Mouse (Mus musculus): ENCODE results near the gene Tshr. TPM values are rescaled to one million over a fixed set of nuclear protein-coding genes. Genes with fewer than 3 reads are reported as not detected.
"Not testable (repeated sequence)": the region's sequence is repeated elsewhere in the genome, so short reads cannot be mapped to it uniquely, and the experiment has no call there.

Gene Tshr
- polyA plus RNA-seq, 1 experiment from 2014 or later, result 0.01 TPM

DNA sequence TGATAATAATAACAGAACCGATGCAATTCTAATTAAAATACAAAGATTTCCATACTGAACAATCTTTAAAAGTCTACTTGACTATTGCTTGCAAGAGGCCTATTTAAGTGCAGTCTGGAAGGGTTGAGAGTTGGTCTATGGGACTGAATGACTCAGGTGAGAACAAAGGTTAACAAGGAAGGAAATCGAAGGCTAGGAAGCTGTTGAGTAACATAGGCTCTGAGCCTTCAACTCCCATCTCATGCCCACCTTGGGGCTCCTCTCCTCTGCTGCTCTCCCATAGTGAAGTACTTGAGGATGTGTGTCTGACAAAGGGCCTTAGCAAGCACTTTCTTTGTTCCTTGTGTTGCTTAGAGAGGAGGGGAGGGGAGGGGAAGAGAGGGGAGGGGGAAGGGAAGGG lies 116.1 kb downstream of the Tshr start:
- ATAC-seq (no peak), DNase-seq (ENCODE audit: low read depth, low spot score) (no peak)
- TF ChIP-seq CTCF (IDR thresholded peaks at IDR 0.05), result no peak
- CTCF ChIA-PET, result no interaction called here
- POLR2A ChIA-PET, result no interaction called here
- in situ Hi-C loops (cut with MboI; ENCODE audit: low pct_unique_long_range_greater_than_20kb), result no loop called here
- H3K27me3 ChIP-seq, result peaks cover 18% of the 10 kb centered on the region

DNA sequence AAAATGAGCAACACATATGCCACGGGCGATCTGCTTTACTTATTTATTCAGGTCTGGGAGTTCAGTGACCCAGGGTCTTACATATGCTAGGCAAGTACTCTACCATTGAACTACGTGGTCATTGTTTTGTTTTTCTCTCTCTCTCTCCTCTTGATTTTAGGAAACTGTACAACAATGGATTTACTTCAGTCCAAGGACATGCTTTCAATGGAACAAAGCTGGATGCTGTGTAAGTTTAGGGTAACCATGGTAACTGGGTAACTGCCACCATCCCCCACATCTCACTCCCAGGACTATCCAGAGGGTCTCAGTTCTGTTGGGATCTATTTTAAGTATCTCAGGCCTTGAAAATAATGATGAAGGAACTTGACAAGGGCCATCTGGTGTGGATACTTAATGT lies 127.4 kb downstream of the Tshr start:
- ATAC-seq, result no peak
- in situ Hi-C loops (cut with MboI; ENCODE audit: low pct_unique_long_range_greater_than_20kb), result no loop called here
- DNase-seq (ENCODE audit: low read depth, low spot score), result no peak
- POLR2A ChIA-PET, result no interaction called here
- CTCF ChIA-PET, result no interaction called here
- peaks cover 41% of the 10 kb centered on the region for H3K27me3 ChIP-seq
- no peak for TF ChIP-seq CTCF (IDR thresholded peaks at IDR 0.05)

DNA sequence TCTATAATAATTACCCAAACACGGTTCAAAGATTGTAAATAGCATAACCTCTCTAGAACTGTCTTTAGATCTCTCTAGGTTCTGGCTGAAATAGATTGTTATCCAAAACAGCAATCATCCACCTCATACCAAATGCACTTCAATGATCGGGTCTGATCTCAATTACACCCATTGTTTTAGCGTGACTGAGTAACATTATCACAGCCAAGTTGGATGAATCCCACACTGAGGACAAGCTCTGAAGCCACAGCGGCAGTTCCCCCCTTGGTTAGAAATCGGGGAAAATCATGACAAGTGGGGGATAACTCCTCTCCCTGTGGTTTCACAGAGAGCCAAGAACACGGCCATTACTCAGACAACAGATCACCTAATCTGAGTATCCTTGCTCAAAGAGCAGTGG lies 129.6 kb downstream of the Tshr start:
- in situ Hi-C loops (cut with MboI; ENCODE audit: low pct_unique_long_range_greater_than_20kb), result no loop called here
- CTCF ChIA-PET, result no interaction called here
- POLR2A ChIA-PET, result no interaction called here
- ATAC-seq (no peak), DNase-seq (ENCODE audit: low read depth, low spot score) (no peak)
- peaks cover 57% of the 10 kb centered on the region for H3K27me3 ChIP-seq
- no peak for TF ChIP-seq CTCF (IDR thresholded peaks at IDR 0.05)

DNA sequence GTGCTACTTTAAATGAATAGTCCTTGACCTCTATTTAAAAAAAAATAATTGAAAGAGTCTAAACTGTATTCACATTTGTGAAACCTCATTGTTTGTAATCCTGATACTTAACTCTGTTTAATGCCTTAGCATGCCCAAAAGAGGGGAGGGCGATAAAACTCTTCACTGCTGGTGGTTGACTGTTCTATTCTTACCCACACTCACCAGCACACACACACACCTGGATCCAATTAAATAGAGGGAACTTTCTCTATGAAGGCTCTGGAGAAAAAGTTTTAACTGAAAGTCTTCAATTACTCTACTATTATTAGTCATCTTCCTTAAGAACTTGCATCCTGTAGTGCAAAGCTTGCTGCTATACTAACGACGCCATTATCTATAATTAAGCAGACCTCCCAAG lies 133.4 kb downstream of the Tshr start:
- DNase-seq (ENCODE audit: low read depth, low spot score) (no peak), ATAC-seq (no peak)
- no peak for TF ChIP-seq CTCF (IDR thresholded peaks at IDR 0.05)
- POLR2A ChIA-PET, result no interaction called here
- H3K27me3 ChIP-seq, result peaks cover 51% of the 10 kb centered on the region
- CTCF ChIA-PET, result no interaction called here
- in situ Hi-C loops (cut with MboI; ENCODE audit: low pct_unique_long_range_greater_than_20kb), result no loop called here

DNA sequence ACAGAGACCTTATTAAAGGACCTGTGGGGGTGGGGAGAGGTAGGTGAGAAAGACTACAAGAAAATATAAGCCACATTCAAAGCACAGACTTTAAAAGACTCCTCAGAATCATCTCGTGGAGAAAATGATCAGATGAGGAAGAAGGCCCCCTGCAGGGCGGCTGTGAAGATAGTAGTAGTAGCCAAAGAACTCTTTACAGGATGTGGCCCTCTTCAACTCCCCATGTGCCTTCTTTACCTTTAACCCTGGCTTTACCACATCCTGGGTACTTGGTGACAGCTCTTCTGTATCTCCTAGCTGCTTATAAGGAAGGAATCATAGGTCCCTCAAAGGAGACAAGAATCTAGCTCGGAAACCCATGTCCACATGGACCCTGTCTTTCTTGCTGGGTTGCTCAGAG lies 139.3 kb downstream of the Tshr start:
- ChIA-PET CTCF (no interaction called here), POLR2A (no interaction called here)
- ATAC-seq (no peak), DNase-seq (ENCODE audit: low read depth, low spot score) (no peak)
- TF ChIP-seq CTCF (IDR thresholded peaks at IDR 0.05), result no peak
- in situ Hi-C loops (cut with MboI; ENCODE audit: low pct_unique_long_range_greater_than_20kb), result no loop called here
- H3K27me3 ChIP-seq, result peaks cover 28% of the 10 kb centered on the region

DNA sequence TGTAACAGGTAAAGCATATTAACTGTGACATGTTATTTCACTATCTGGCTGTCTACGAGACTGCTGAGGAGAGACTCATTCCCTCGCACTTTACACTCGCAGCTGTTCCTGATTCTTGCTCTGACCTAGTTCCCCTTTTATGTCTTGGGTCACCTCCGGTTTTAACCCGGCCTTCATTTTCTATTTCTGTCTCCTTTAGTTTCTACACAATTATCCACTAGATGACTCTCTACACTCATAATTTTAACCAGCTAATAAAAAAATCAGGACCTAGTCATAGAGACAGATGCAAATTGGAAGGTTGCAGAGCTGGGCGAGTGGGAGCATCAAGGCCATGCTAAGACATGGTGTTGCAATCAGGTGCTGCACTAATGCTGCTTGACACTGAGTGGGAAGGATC lies 150.2 kb downstream of the Tshr start:
- CTCF ChIA-PET, result no interaction called here
- no peak for TF ChIP-seq CTCF (IDR thresholded peaks at IDR 0.05)
- in situ Hi-C loops (cut with MboI; ENCODE audit: low pct_unique_long_range_greater_than_20kb), result no loop called here
- POLR2A ChIA-PET, result no interaction called here
- H3K27me3 ChIP-seq, result no peaks in the 10 kb centered on the region
- no peak for DNase-seq (ENCODE audit: low read depth, low spot score)
- ATAC-seq, result no peak

DNA sequence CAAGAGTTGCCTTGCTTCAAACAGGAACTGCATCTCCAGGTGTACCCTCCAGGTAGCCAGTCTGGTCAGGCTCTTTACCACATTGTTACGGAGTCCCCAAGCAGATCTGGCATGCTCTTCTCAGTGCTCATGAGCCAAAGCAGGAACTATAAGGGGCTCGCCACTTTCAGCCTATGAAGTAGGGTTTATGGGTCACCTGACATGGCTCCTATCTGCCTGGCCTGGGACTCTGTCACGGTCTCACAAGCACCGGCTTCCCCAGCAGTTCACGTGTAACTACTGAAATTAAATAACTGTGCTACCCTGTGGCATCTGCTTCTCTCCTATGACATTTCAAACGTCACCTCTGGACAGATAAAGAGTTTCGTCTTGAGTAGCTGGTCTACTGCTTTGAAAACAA lies 155.8 kb downstream of the Tshr start:
- ATAC-seq (no peak), DNase-seq (ENCODE audit: low read depth, low spot score) (no peak)
- H3K27me3 ChIP-seq, result no peaks in the 10 kb centered on the region
- POLR2A ChIA-PET, result no interaction called here
- no peak for TF ChIP-seq CTCF (IDR thresholded peaks at IDR 0.05)
- CTCF ChIA-PET, result no interaction called here
- in situ Hi-C loops (cut with MboI; ENCODE audit: low pct_unique_long_range_greater_than_20kb), result no loop called here

DNA sequence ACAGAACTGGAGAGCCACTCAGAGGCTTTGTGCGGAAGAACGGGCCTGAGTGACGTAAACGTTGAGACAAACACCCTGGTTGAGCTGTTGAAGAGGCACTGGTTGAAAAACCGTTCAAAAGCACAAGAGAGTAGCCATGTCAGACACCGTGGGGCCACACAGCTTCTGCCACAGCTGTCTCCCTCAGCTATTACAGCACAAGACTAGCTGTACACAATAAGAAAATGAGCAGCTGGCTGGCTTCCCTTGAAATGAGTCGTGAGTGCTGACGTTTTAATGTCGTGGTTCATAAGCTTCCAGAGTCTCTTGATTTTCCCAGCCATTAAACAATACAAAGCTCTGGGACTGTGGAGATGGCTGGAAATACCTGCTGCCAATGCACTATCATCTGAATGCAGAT lies 165.1 kb downstream of the Tshr start:
- DNase-seq (ENCODE audit: low read depth, low spot score) (no peak), ATAC-seq (no peak)
- no peaks in the 10 kb centered on the region for H3K27me3 ChIP-seq
- CTCF ChIA-PET, result no interaction called here
- POLR2A ChIA-PET, result no interaction called here
- TF ChIP-seq CTCF (IDR thresholded peaks at IDR 0.05), result no peak
- in situ Hi-C loops (cut with MboI; ENCODE audit: low pct_unique_long_range_greater_than_20kb), result no loop called here

DNA sequence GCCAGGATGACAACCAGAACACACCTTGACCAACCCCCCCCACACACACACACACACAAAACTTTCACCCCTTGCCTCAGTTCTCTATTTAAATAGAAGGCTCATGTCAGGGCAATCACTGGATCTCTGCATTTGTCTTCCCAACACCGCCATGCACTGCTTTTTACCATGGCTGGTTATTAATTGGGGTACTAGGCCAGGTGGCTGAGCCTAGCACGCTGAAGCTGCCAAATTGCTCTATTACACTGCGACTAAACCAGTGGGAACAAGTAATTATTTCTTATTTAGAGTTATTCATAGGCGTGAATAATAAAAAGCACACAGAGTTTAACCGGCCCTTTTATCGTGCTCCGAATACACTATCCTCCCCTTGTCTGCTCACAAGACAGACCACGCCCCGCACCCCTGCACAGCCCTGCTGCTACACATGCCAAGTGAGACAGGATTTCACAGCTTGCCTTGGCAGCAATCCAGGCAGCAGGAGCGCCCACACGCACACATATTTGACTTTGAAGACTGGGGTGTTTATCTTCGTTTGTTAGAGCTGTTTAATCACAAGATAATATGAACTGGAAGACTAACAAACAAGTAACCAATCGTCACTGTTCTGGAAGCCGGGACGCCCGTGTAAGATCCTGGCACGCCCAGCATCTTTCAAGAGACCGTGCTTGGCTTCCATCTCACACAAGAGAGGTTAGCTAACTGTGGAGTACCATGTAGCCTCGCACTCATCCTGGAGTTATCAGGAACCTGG lies 167.6 kb downstream of the Tshr start:
- POLR2A ChIA-PET, result no interaction called here

DNA sequence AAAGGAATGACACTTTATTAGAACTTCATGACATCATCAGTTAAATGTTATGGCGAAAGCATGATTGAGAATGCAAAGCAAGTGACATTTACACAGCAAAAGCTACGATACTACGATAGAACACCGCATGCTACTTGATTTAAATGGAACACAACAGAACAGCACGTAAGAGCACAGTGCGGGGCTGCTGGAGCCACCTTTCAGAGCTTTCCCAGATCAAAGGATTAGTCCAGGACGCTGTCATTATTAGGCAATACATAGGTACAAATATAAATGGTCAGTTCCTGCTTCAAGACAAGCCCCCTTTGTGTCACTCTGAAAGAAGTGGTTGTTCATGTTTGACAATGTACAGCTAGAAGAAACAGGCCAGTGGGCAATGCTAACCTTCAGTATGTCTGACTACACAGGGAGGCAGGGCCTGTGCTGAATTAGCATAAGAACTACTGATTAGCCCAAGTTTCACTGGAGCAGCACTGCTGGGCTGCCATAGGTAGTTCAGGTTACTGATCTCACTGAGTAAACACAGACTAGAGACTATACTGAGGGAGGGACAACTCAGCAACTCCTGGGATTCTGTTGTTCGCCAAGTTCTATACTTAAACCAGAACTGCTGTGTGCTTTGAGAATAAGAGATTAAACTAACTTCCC lies 173.1 kb downstream of the Tshr start:
- H3K27me3 ChIP-seq; POLR2A ChIA-PET; DNase-seq (ENCODE audit: low read depth, low spot score); in situ Hi-C loops (cut with MboI; ENCODE audit: low pct_unique_long_range_greater_than_20kb); ATAC-seq; CTCF ChIA-PET: not testable (repeated sequence)

More for the DNA sequence above, 167.6 kb downstream of the Tshr start:
- ATAC-seq, result no peak
- no peak for DNase-seq (ENCODE audit: low read depth, low spot score)
- no peaks in the 10 kb centered on the region for H3K27me3 ChIP-seq
- CTCF ChIA-PET, result no interaction called here
- no peak for TF ChIP-seq CTCF (IDR thresholded peaks at IDR 0.05)
- in situ Hi-C loops (cut with MboI; ENCODE audit: low pct_unique_long_range_greater_than_20kb), result no loop called here

DNA sequence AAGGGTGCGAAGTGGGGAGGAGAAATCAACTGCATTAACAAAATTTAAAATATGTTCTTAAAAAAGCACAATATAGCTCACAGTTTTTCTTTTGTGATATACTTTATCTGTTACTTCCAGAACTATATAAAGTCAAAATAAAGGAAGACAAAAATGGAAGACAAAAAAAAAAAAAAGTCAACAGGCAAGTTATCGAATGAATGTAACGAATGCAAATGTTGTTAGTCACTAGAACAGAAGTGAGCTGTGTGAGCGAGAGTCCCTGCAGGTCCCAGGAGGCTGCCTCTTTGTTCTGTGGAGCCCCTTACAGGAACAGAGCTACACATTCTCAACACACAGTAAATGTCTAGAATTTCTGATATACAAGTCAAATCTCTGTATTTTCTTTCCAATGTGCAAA lies 173.8 kb downstream of the Tshr start:
- POLR2A ChIA-PET; CTCF ChIA-PET; DNase-seq (ENCODE audit: low read depth, low spot score); in situ Hi-C loops (cut with MboI; ENCODE audit: low pct_unique_long_range_greater_than_20kb); H3K27me3 ChIP-seq; ATAC-seq: not testable (repeated sequence)

DNA sequence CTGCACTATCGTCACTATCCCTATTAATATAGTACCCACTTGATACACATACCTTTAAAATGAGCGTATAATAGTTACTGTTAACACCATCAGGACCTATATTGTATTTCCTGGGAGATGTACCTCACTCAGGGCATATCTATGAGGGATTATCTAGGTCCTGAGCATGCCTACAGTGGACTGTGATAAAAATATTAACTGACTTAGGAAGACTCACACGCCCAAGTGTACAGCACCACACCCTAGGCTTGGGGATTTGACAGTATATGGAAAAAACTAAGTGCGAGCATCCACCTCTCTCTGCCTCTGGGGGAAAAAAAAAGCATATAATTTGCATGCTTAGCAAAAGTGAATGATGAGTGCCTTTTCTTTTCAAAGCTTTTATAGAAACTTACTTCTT lies 182.8 kb downstream of the Tshr start:
- no peak for DNase-seq (ENCODE audit: low read depth, low spot score)
- no peak for ATAC-seq
- in situ Hi-C loops (cut with MboI; ENCODE audit: low pct_unique_long_range_greater_than_20kb), result no loop called here
- CTCF ChIA-PET, result no interaction called here
- no peaks in the 10 kb centered on the region for H3K27me3 ChIP-seq
- no peak for TF ChIP-seq CTCF (IDR thresholded peaks at IDR 0.05)
- POLR2A ChIA-PET, result no interaction called here

Data from Patski (cell line).